Mouse (Mus musculus): ENCODE measurements at regions not wholly inside any gene's neighbourhood (a gene's known extent, or its start where the extent isn't known, plus 50 kb on each side); places are given as distances from the start of the nearest gene placed in this dataset.
A peak's percentile ranks its signal among the peaks of the same experiment; 100 is the strongest.

- Histone ChIP-seq H3K9ac (ENCODE audit: low read length) (no peak overlapping the region), H3K4me2 (replicated peaks; ENCODE audit: low read depth) (no peak overlapping the region), H3K36me3 (ENCODE audit: control insufficient read depth, insufficient read depth, low read length) (no peaks in the 10 kb centered on the region), H3K27ac (replicated peaks) (no peak overlapping the region), H3K4me1 (replicated peaks; ENCODE audit: control insufficient read depth, insufficient read depth) (no peaks in the 10 kb centered on the region), H3K4me3 (ENCODE audit: low read depth, low read length) (no peak overlapping the region), H3K9me3 (ENCODE audit: control insufficient read depth, low read length) (no peaks in the 10 kb centered on the region), H3K27me3 (ENCODE audit: control insufficient read depth, insufficient read depth, low read length) (no peaks in the 10 kb centered on the region)
- peak; percentile 54 for DNase-seq (ENCODE audit: low spot score)
- no peak for TF ChIP-seq EP300 (optimal IDR thresholded peaks at IDR 0.05)
- peak; percentile 85 for TF ChIP-seq CTCF (IDR thresholded peaks at IDR 0.05; ENCODE audit: low read depth)
- 0 out of 2 replicates have a peak, but pooled peaks have one; percentile 32 for ATAC-seq (ENCODE audit: low FRiP score, low TSS enrichment)
- 56% methylated on average over 4 of the region's 4 CpGs for WGBS
Observed at GRCm38 (mm10) chr15:30029257-30029899, 143.0 kb upstream of the Ctnnd2 start.

- no peak for DNase-seq (ENCODE audit: low spot score)
- Histone ChIP-seq H3K4me2 (replicated peaks; ENCODE audit: low read depth) (no peak overlapping the region), H3K36me3 (ENCODE audit: control insufficient read depth, insufficient read depth, low read length) (no peaks in the 10 kb centered on the region), H3K27me3 (ENCODE audit: control insufficient read depth, insufficient read depth, low read length) (no peaks in the 10 kb centered on the region), H3K9me3 (ENCODE audit: control insufficient read depth, low read length) (no peaks in the 10 kb centered on the region), H3K4me1 (replicated peaks; ENCODE audit: control insufficient read depth, insufficient read depth) (no peaks in the 10 kb centered on the region), H3K9ac (ENCODE audit: low read length) (no peak overlapping the region), H3K4me3 (ENCODE audit: low read depth, low read length) (no peak overlapping the region), H3K27ac (replicated peaks) (no peak overlapping the region)
- ATAC-seq (ENCODE audit: low FRiP score, low TSS enrichment) = no peak
- whole genome bisulfite sequencing = 88% methylated on average over 2 of the region's 2 CpGs
- no peak for TF ChIP-seq CTCF (IDR thresholded peaks at IDR 0.05; ENCODE audit: low read depth)
- TF ChIP-seq EP300 (optimal IDR thresholded peaks at IDR 0.05) = no peak
Observed at GRCm38 (mm10) chr15:30035367-30035766, 137.0 kb upstream of the Ctnnd2 start.

- Histone ChIP-seq H3K36me3 (ENCODE audit: control insufficient read depth, insufficient read depth, low read length) (no peaks in the 10 kb centered on the region), H3K4me2 (replicated peaks; ENCODE audit: low read depth) (no peak overlapping the region), H3K4me3 (ENCODE audit: low read depth, low read length) (no peak overlapping the region), H3K9me3 (ENCODE audit: control insufficient read depth, low read length) (no peaks in the 10 kb centered on the region), H3K9ac (ENCODE audit: low read length) (no peak overlapping the region), H3K4me1 (replicated peaks; ENCODE audit: control insufficient read depth, insufficient read depth) (no peaks in the 10 kb centered on the region), H3K27me3 (ENCODE audit: control insufficient read depth, insufficient read depth, low read length) (no peaks in the 10 kb centered on the region), H3K27ac (replicated peaks) (no peak overlapping the region)
- ATAC-seq (ENCODE audit: low FRiP score, low TSS enrichment) = no peak
- TF ChIP-seq CTCF (IDR thresholded peaks at IDR 0.05; ENCODE audit: low read depth) = no peak
- TF ChIP-seq EP300 (optimal IDR thresholded peaks at IDR 0.05) = no peak
- DNase-seq (ENCODE audit: low spot score) = no peak
- 54% methylated on average over 5 of the region's 5 CpGs for WGBS
Observed at GRCm38 (mm10) chr15:30050851-30051250, 121.5 kb upstream of the Ctnnd2 start.

- no peak for TF ChIP-seq CTCF (IDR thresholded peaks at IDR 0.05; ENCODE audit: low read depth)
- TF ChIP-seq EP300 (optimal IDR thresholded peaks at IDR 0.05) = no peak
- no peak overlapping the region for H3K4me2 ChIP-seq (replicated peaks; ENCODE audit: low read depth)
- H3K36me3 ChIP-seq (ENCODE audit: control insufficient read depth, insufficient read depth, low read length) = no peaks in the 10 kb centered on the region
- 77% methylated on average over 7 of the region's 7 CpGs for WGBS
- no peak for DNase-seq (ENCODE audit: low spot score)
- H3K27ac ChIP-seq (replicated peaks) = no peak overlapping the region
- H3K4me3 ChIP-seq (ENCODE audit: low read depth, low read length) = no peak overlapping the region
- no peak overlapping the region for H3K9ac ChIP-seq (ENCODE audit: low read length)
- H3K4me1 ChIP-seq (replicated peaks; ENCODE audit: control insufficient read depth, insufficient read depth) = no peaks in the 10 kb centered on the region
- no peak for ATAC-seq (ENCODE audit: low FRiP score, low TSS enrichment)
- H3K27me3 ChIP-seq (ENCODE audit: control insufficient read depth, insufficient read depth, low read length) = no peaks in the 10 kb centered on the region
- no peaks in the 10 kb centered on the region for H3K9me3 ChIP-seq (ENCODE audit: control insufficient read depth, low read length)
Observed at GRCm38 (mm10) chr15:30059808-30060207, 112.6 kb upstream of the Ctnnd2 start.

GRCm38 (mm10) chr15:30060505-30061342 lies 111.7 kb upstream of the Ctnnd2 start:
- Histone ChIP-seq H3K27me3 (ENCODE audit: control insufficient read depth, insufficient read depth, low read length) (no peaks in the 10 kb centered on the region), H3K4me1 (replicated peaks; ENCODE audit: control insufficient read depth, insufficient read depth) (no peaks in the 10 kb centered on the region), H3K27ac (replicated peaks) (no peak overlapping the region), H3K4me3 (ENCODE audit: low read depth, low read length) (no peak overlapping the region), H3K9me3 (ENCODE audit: control insufficient read depth, low read length) (no peaks in the 10 kb centered on the region), H3K4me2 (replicated peaks; ENCODE audit: low read depth) (no peak overlapping the region), H3K9ac (ENCODE audit: low read length) (no peak overlapping the region), H3K36me3 (ENCODE audit: control insufficient read depth, insufficient read depth, low read length) (no peaks in the 10 kb centered on the region)
- ATAC-seq (ENCODE audit: low FRiP score, low TSS enrichment) (no peak), DNase-seq (ENCODE audit: low spot score) (no peak)
- WGBS = 67% methylated on average over 3 of the region's 3 CpGs
- TF ChIP-seq EP300 (optimal IDR thresholded peaks at IDR 0.05) = no peak
- no peak for TF ChIP-seq CTCF (IDR thresholded peaks at IDR 0.05; ENCODE audit: low read depth)

GRCm38 (mm10) chr15:30071668-30072067 lies 100.7 kb upstream of the Ctnnd2 start:
- no peak for ATAC-seq (ENCODE audit: low FRiP score, low TSS enrichment)
- WGBS = 67% methylated on average over 2 of the region's 2 CpGs
- H3K9ac ChIP-seq (ENCODE audit: low read length) = no peak overlapping the region

More at GRCm38 (mm10) chr15:30071668-30072067, 100.7 kb upstream of the Ctnnd2 start:
- H3K36me3 ChIP-seq (ENCODE audit: control insufficient read depth, insufficient read depth, low read length) = no peaks in the 10 kb centered on the region
- H3K4me3 ChIP-seq (ENCODE audit: low read depth, low read length) = no peak overlapping the region
- no peak for DNase-seq (ENCODE audit: low spot score)
- H3K4me1 ChIP-seq (replicated peaks; ENCODE audit: control insufficient read depth, insufficient read depth) = no peaks in the 10 kb centered on the region
- TF ChIP-seq CTCF (IDR thresholded peaks at IDR 0.05; ENCODE audit: low read depth) (no peak), EP300 (optimal IDR thresholded peaks at IDR 0.05) (no peak)
- no peaks in the 10 kb centered on the region for H3K27me3 ChIP-seq (ENCODE audit: control insufficient read depth, insufficient read depth, low read length)
- H3K9me3 ChIP-seq (ENCODE audit: control insufficient read depth, low read length) = no peaks in the 10 kb centered on the region
- no peak overlapping the region for H3K27ac ChIP-seq (replicated peaks)
- no peak overlapping the region for H3K4me2 ChIP-seq (replicated peaks; ENCODE audit: low read depth)
